Comparison of ENCODE assay signal across 10 mouse cellular contexts in the genomic region with DNA sequence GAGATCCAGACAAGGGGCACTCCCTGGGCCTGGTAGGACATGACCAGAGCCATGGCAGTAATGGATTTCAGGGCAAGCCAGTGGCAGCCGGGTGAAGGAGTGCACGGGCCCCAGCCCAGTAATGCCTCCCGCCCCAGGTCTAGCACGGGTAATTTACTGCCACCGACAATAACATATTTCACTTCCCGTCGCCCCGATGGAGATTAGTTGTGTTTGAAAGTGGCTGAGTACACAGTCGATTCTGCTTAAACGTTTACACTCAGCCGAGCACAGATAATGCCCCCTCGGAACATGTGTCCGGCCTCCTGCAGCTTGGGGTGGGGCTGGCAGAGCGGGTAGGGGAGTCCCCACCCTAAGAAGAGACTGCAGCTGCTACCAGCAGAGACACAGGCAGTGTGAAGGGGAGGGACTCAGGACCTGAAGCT. TPM values are rescaled to one million over a fixed set of nuclear protein-coding genes. Genes with fewer than 3 reads are reported as not detected.
A peak's percentile ranks its signal among the peaks of the same experiment; 100 is the strongest.
DNase-seq lines count a peak whose midpoint lies in the region; ATAC-seq lines count a peak whose summit lies in the region.
"Had no signal": no experiment of that assay in that cellular context is flagged by ENCODE, and none has a peak within 500 bp of the region (broad histone marks: within the 10 kb centered on the region; RNA-seq: fewer than 3 reads in every experiment).

No protein-coding gene starts in this region.

- 3% methylated on average over 14 of the region's 14 CpGs for WGBS in kidney, embryonic 15.5 days
- WGBS in hindbrain, embryonic 16.5 days, result 13% methylated on average over 14 of the region's 14 CpGs

- H3K9ac ChIP-seq in kidney, embryonic 15.5 days, result 0 out of 2 replicates have a peak overlapping the region, but pooled peaks have one; percentile 26
- no peak overlapping the region for H3K9ac ChIP-seq in hindbrain, embryonic 16.5 days (ENCODE audit: low read depth, low read length)
- H3K9ac ChIP-seq: hindbrain, embryonic 15.5 days had no signal

- H3K27ac ChIP-seq in kidney, embryonic 15.5 days, result 0 out of 2 replicates have a peak overlapping the region, but pooled peaks have one; percentile 32
- H3K27ac ChIP-seq in hindbrain, embryonic 16.5 days (ENCODE audit: low read depth, low read length), result no peak overlapping the region
- H3K27ac ChIP-seq: hindbrain, embryonic 15.5 days had no signal

- 0 out of 2 replicates have a peak overlapping the region, but pooled peaks have one; percentile 8 for H3K4me3 ChIP-seq in kidney, embryonic 15.5 days (replicated peaks)
- H3K4me3 ChIP-seq in hindbrain, embryonic 16.5 days (ENCODE audit: low read length), result no peak overlapping the region
- H3K4me3 ChIP-seq: hindbrain, embryonic 15.5 days; myocyte had no signal

- peak overlapping the region; percentile 44 for H3K4me2 ChIP-seq in kidney, embryonic 15.5 days
- peak overlapping the region; percentile 13; the same call in 1 of the 2 replicates for H3K4me2 ChIP-seq in hindbrain, embryonic 16.5 days (ENCODE audit: low read length)
- H3K4me2 ChIP-seq: hindbrain, embryonic 15.5 days had no signal

- peaks cover 15% of the 10 kb centered on the region; the same call in 1 of the 2 replicates for H3K27me3 ChIP-seq in kidney, embryonic 15.5 days
- H3K27me3 ChIP-seq in hindbrain, embryonic 16.5 days (replicated peaks; ENCODE audit: control insufficient read depth, insufficient read depth, low read length), result no peaks in the 10 kb centered on the region
- H3K27me3 ChIP-seq: hindbrain, embryonic 15.5 days had no signal

- ATAC-seq in kidney, embryonic 15.5 days (replicated peaks; ENCODE audit: low FRiP score), result no peak
- no peak for ATAC-seq in hindbrain, embryonic 16.5 days

- no peaks in the 10 kb centered on the region for H3K9me3 ChIP-seq in kidney, embryonic 15.5 days (replicated peaks)
- H3K9me3 ChIP-seq in hindbrain, embryonic 16.5 days (ENCODE audit: control insufficient read depth, low read length), result no peaks in the 10 kb centered on the region
- H3K9me3 ChIP-seq: hindbrain, embryonic 15.5 days had no signal

- no peak for DNase-seq in kidney, postnatal 10 days
- peak; percentile 47 for DNase-seq in R1 (ENCODE audit: low read depth, low spot score)
- DNase-seq in retina, postnatal 1 day, result peak; percentile 80
- DNase-seq in left cerebral cortex, adult 11 months (ENCODE audit: low spot score), result no peak
- no peak for DNase-seq in adrenal gland, postnatal 36 days
- no peak for DNase-seq in gastrocnemius, adult 8-10 months (ENCODE audit: low spot score in 2 of 2)

- no peaks in the 10 kb centered on the region for H3K36me3 ChIP-seq in kidney, embryonic 15.5 days
- H3K36me3 ChIP-seq in hindbrain, embryonic 16.5 days (ENCODE audit: control insufficient read depth, insufficient read depth, low read length), result no peaks in the 10 kb centered on the region
- H3K36me3 ChIP-seq: hindbrain, embryonic 15.5 days had no signal

- H3K4me1 ChIP-seq in kidney, embryonic 15.5 days, result peaks cover 9% of the 10 kb centered on the region
- H3K4me1 ChIP-seq in hindbrain, embryonic 16.5 days (ENCODE audit: control insufficient read depth, insufficient read depth, low read depth, low read length), result peaks cover 2% of the 10 kb centered on the region; the same call in 1 of the 2 replicates

RNA-seq across cellular contexts. Expression of a gene that starts 38.5 kb away (rescaled TPM):
- 40.2 and 42.8 TPM in 2 replicates for polyA plus RNA-seq in kidney, embryonic 15.5 days (2015; fragmentation: Nextera tagmentation; extraction: Ambion mirVana)
- 75.8 and 86.9 TPM in 2 replicates for polyA plus RNA-seq in hindbrain, embryonic 16.5 days (2015; fragmentation: Nextera tagmentation; extraction: Ambion mirVana)
- total RNA-seq in adrenal gland, postnatal 36 days (2021), result 10 to 100 TPM; 35.9 to 40.7 TPM
- 10 to 100 TPM in 3 of 4 experiments, 1 to 10 TPM in 1; 9.9 to 11.0 (median 10.4) TPM for total RNA-seq in gastrocnemius, adult 8-10 months (2022)

RNA-seq across cellular contexts. Expression of a gene that starts 38.7 kb away (rescaled TPM):
- 30.5 and 33.4 TPM in 2 replicates for polyA plus RNA-seq in kidney, embryonic 15.5 days (2015; fragmentation: Nextera tagmentation; extraction: Ambion mirVana)
- 38.2 and 40.8 TPM in 2 replicates for polyA plus RNA-seq in hindbrain, embryonic 16.5 days (2015; fragmentation: Nextera tagmentation; extraction: Ambion mirVana)
- total RNA-seq in adrenal gland, postnatal 36 days (2021), result 10 to 100 TPM; 20.4 to 21.6 TPM
- total RNA-seq in gastrocnemius, adult 8-10 months (2022), result 10 to 100 TPM; 18.3 to 21.1 (median 19.5) TPM

Comparison
In these comparisons a context has a peak if more than half of its experiments do, and no peak if none do; other contexts are left out.
1. DNase-seq: peak in R1 (single experiment) and retina, postnatal 1 day (single experiment); none in kidney, postnatal 10 days (single experiment), left cerebral cortex, adult 11 months (single experiment), adrenal gland, postnatal 36 days (0 of 2) and gastrocnemius, adult 8-10 months (0 of 2).